Mouse (Mus musculus): Measurements from ENCODE around the gene Vwa7. TPM values are rescaled to one million over a fixed set of nuclear protein-coding genes. Genes with fewer than 3 reads are reported as not detected.

Gene Vwa7
- polyA plus RNA-seq, 1 experiment from 2014 or later: 0.15 TPM

DNA sequence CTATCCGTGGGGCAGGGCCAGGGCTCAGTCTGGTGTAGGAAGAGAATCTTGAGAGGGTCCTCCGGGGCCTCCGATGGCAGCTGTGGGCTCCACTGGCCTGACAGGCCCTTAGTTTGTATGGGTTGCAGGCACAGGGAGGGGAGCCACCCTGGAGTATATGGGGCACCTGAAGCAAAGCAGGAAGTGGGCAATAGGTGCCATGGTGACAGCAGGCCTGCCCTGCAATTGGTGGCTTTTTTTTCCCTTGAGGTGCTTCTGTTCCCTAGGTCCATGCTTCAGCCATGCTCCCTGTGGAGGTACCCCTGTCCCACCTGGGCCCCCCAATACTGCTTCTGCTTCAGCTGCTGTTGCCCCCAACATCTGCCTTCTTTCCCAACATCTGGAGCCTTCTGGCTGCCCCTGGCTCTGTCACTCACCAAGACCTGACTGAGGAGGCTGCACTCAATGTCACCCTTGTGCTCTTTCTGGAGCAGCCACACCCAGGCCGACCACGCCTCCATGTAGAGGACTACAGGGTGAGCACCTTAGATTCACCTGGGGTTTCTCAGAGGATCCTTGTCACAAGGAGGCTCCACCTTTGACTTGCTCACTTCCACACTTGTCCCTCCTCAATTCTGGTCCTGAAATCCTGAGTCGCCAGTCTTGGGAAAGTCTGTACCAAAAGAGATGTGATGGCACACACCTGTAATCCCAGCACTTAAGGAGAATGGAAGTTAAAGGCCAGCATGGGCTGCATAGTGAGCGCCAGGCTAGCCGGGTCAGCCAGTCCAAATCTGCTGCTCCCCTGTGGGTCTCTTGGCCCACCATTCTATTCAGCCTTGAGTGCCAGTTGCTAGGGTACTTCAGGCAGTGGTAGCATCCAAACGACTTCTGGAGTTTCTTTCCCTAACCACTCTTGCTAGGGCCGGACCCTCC, 669 bp downstream of the Vwa7 start:
- H3K36me3 ChIP-seq: peaks cover 56% of the 10 kb centered on the region
- H3K4me3 ChIP-seq: no peak overlapping the region
- H3K27me3 ChIP-seq (replicated peaks): no peaks in the 10 kb centered on the region
- no peak overlapping the region for H3K4me2 ChIP-seq (replicated peaks)
- ATAC-seq (ENCODE audit: low FRiP score, low read depth): no peak
- no peak overlapping the region for H3K27ac ChIP-seq
- no peaks in the 10 kb centered on the region for H3K9me3 ChIP-seq
- H3K9ac ChIP-seq: no peak overlapping the region
- WGBS: 84% methylated on average over 10 of the region's 10 CpGs
- peaks cover 8% of the 10 kb centered on the region for H3K4me1 ChIP-seq

DNA sequence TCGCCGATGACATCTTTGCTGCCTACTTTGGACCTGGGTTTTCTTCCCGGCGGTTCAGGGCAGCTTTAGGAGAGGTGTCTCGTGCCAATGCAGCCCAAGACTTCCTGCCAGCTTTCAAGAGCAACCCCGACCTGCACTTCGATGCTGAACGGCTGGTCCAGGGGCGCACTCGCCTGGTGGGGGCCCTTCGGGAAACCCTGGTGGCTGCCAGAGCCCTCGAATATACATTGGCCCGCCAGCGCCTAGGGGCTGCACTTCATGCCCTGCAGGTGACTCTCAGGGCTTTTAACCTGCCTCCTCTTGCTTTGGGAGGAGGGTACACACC, 1.3 kb downstream of the Vwa7 start:
- Histone ChIP-seq H3K9ac (no peak overlapping the region), H3K9me3 (no peaks in the 10 kb centered on the region), H3K4me1 (peaks cover 8% of the 10 kb centered on the region), H3K4me3 (no peak overlapping the region), H3K27ac (no peak overlapping the region), H3K36me3 (peaks cover 50% of the 10 kb centered on the region), H3K27me3 (replicated peaks) (no peaks in the 10 kb centered on the region), H3K4me2 (replicated peaks) (no peak overlapping the region)
- 70% methylated on average over 14 of the region's 14 CpGs for WGBS
- ATAC-seq (ENCODE audit: low FRiP score, low read depth): no peak

DNA sequence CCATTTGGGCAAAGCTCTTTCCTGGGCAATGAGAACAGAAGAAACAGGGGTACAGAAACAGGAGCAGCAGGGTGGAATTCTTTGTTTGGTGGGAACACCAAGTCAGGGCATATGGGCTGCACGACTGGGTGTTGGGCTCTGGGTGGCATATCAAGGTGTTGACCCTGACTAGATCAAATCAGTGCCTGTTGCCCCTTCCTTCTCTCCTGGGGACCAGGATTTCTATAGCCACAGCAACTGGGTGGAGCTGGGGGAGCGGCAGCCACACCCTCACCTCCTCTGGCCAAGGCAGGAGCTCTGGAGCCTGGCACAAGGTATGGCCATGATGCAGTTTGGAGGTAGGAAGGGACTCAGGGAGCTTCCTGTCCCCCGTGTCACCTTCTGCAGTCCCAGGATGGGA, 1.8 kb downstream of the Vwa7 start:
- H3K4me3 ChIP-seq: no peak overlapping the region
- peaks cover 8% of the 10 kb centered on the region for H3K4me1 ChIP-seq
- peaks cover 45% of the 10 kb centered on the region for H3K36me3 ChIP-seq
- 84% methylated on average over 3 of the region's 3 CpGs for WGBS
- H3K27ac ChIP-seq: no peak overlapping the region
- H3K9me3 ChIP-seq: no peaks in the 10 kb centered on the region
- no peak for ATAC-seq (ENCODE audit: low FRiP score, low read depth)
- no peaks in the 10 kb centered on the region for H3K27me3 ChIP-seq (replicated peaks)
- no peak overlapping the region for H3K9ac ChIP-seq
- no peak overlapping the region for H3K4me2 ChIP-seq (replicated peaks)

DNA sequence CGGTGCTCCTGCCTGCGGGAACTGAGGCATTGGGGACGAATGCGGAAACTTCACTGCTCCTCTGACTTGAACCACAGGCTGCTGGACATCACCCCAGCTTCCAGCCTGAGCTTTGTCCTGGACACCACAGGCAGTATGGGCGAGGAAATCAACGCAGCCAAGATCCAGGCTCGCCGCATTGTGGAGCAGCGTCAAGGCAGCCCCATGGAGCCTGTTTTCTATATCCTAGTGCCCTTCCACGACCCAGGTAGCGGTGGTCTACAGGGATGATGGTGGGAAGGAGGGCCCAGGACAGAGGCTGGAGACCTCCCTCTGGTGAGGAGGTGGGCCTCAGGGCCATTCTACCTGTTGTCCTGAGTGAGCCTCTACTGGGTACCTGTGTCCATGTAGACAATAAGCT, 3.5 kb downstream of the Vwa7 start:
- no peak overlapping the region for H3K4me2 ChIP-seq (replicated peaks)
- H3K4me1 ChIP-seq: peaks cover 8% of the 10 kb centered on the region
- H3K36me3 ChIP-seq: peaks cover 27% of the 10 kb centered on the region
- no peaks in the 10 kb centered on the region for H3K27me3 ChIP-seq (replicated peaks)
- H3K27ac ChIP-seq: no peak overlapping the region
- H3K4me3 ChIP-seq: no peak overlapping the region
- ATAC-seq (ENCODE audit: low FRiP score, low read depth): no peak
- H3K9ac ChIP-seq: no peak overlapping the region
- 78% methylated on average over 11 of the region's 11 CpGs for WGBS
- no peaks in the 10 kb centered on the region for H3K9me3 ChIP-seq

DNA sequence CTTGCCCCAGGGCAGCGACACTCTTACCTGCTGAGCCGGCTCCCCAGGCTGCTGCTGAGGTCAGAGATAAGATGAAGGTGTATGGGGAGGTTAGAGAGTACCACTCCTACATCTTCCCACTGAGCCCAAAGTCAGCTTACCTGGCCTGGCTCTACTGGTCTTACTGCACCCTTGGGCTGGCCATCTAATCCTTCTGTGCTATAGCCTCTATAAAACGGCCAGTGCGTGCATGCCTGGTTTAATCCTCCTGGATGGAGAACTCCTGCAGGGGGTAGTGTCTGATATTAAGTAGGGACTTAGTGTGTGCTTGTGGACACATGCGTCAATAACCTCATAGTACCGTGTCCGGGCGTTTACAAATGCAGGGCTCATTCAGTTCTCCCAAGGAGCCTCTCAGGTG, 4.2 kb downstream of the Vwa7 start:
- no peak overlapping the region for H3K4me2 ChIP-seq (replicated peaks)
- H3K4me3 ChIP-seq: no peak overlapping the region
- peaks cover 21% of the 10 kb centered on the region for H3K36me3 ChIP-seq
- ATAC-seq (ENCODE audit: low FRiP score, low read depth): no peak
- H3K27ac ChIP-seq: no peak overlapping the region
- peaks cover 8% of the 10 kb centered on the region for H3K4me1 ChIP-seq
- no peaks in the 10 kb centered on the region for H3K9me3 ChIP-seq
- no peaks in the 10 kb centered on the region for H3K27me3 ChIP-seq (replicated peaks)
- WGBS: 89% methylated on average over 8 of the region's 8 CpGs
- H3K9ac ChIP-seq: no peak overlapping the region

DNA sequence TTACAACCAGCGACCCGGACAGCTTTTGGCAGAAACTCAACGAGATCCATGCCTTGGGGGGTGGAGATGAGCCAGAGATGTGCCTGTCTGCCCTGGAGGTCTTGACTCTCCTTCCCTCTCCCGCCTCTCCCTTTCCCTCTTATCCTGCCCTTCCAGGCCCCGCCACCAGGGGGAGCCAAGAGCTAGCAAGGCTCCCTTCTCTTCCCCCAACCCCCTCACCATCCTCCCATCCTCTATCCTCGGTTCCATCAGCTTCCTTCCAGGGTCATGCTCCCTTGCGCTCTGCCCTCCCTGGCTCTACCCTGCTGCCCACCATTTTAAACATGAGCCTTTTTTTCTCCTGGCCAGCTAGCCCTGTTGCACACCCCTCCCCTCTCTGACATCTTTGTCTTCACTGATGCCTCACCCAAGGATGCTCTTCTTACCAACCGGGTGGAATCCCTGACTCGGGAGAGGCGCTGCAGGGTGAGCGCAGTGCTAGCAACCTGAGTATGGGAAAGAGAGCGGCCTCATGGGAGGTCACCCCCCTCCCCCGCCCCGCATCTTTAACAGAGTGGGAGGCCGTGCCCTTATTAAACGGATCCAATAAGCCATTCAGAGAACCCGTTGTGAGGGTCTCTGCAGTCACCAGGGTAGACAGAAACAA, 4.9 kb downstream of the Vwa7 start:
- ATAC-seq (ENCODE audit: low FRiP score, low read depth): no peak
- Histone ChIP-seq H3K27ac (no peak overlapping the region), H3K4me1 (peaks cover 10% of the 10 kb centered on the region), H3K4me3 (no peak overlapping the region), H3K36me3 (peaks cover 13% of the 10 kb centered on the region), H3K9me3 (no peaks in the 10 kb centered on the region), H3K9ac (0 out of 2 replicates have a peak overlapping the region, but pooled peaks have one; percentile 8), H3K4me2 (replicated peaks) (peak overlapping the region; percentile 32), H3K27me3 (replicated peaks) (no peaks in the 10 kb centered on the region)
- WGBS: 12% methylated on average over 17 of the region's 17 CpGs

DNA sequence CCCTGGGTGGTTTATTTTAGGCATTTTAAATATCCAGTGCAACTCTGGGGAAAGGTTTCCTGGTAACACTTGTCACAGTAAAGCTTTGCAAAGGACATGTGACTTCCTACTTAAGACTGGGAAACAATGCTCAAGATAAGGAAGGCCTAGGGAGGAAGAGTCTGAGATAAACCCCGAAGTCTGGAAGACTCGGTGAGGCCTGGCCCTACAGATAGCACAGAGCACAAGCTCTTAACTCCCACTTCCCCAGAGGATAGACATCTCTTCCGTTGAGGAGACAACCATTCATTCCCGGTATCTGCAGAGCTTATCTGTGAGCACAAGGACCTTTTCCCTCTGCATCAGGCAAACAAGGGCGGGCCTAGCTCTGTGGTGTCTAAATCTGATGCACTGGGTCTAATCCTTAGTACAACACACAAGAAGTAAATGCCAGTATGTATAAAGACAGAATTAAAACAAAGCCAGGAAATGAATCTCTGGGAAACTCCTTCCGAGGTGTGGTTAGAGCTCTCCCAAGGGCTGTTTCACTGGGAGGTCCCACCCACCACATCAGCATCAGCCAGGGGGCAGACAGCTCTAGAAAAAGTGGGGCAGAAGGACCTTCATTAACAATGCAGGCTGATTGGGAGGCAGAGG, 5.6 kb downstream of the Vwa7 start:
- Histone ChIP-seq H3K4me1 (peaks cover 10% of the 10 kb centered on the region), H3K27ac (no peak overlapping the region), H3K9ac (no peak overlapping the region), H3K4me3 (no peak overlapping the region), H3K9me3 (no peaks in the 10 kb centered on the region), H3K27me3 (replicated peaks) (no peaks in the 10 kb centered on the region), H3K4me2 (replicated peaks) (no peak overlapping the region), H3K36me3 (peaks cover 7% of the 10 kb centered on the region; the same call in 1 of the 2 replicates)
- no peak for ATAC-seq (ENCODE audit: low FRiP score, low read depth)
- WGBS: 71% methylated on average over 6 of the region's 6 CpGs

DNA sequence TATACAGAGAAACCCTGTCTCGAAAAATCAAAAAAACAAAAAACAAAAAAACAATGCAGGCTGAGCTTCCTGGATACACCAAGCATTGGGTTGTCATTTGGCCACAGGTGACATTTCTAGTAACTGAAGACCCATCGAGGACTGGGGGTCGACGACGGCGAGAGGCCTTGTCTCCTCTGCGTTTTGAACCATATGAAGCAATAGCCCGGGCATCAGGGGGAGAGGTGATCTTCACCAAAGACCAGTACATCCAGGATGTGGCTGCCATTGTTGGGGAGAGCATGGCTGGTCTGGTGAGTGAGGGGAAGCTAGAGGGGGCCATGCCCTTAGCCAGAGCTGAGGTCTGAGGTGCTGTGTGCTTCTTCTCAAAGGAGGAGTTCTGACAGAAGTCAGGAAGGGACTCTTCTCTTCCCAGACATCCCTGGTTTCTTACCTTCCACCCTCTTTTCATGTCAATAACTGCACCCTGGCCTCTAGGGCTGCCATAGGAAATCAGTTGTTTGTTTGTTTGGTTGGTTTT, 6.2 kb downstream of the Vwa7 start:
- Histone ChIP-seq H3K4me2 (replicated peaks) (no peak overlapping the region), H3K27me3 (replicated peaks) (no peaks in the 10 kb centered on the region), H3K27ac (no peak overlapping the region), H3K36me3 (peaks cover 2% of the 10 kb centered on the region; the same call in 1 of the 2 replicates), H3K9ac (no peak overlapping the region), H3K4me3 (no peak overlapping the region), H3K4me1 (peaks cover 14% of the 10 kb centered on the region), H3K9me3 (no peaks in the 10 kb centered on the region)
- ATAC-seq (ENCODE audit: low FRiP score, low read depth): no peak
- WGBS: 93% methylated on average over 8 of the region's 8 CpGs

DNA sequence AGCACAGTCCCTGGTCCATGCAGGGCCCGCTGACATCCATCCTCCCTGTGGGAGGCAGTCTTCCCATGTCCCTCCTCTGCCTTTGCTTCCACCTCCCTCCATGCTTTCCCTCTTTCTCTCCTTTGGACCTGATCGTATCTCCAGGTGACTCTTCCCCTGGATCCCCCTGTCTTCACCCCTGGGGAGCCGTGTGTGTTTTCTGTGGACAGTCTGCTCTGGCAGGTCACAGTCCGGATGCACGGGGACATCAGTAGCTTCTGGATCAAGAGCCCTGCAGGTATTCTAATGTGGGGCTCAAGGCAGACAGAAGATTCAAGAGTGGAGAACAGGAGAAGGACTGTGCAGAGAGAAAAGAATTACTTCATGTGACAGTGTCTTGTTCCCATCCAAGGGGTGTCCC, 6.8 kb downstream of the Vwa7 start:
- Histone ChIP-seq H3K27ac (no peak overlapping the region), H3K36me3 (no peaks in the 10 kb centered on the region; the same call in 1 of the 2 replicates), H3K4me2 (replicated peaks) (no peak overlapping the region), H3K9me3 (no peaks in the 10 kb centered on the region), H3K27me3 (replicated peaks) (no peaks in the 10 kb centered on the region), H3K4me1 (peaks cover 14% of the 10 kb centered on the region), H3K9ac (no peak overlapping the region), H3K4me3 (no peak overlapping the region)
- ATAC-seq (ENCODE audit: low FRiP score, low read depth): no peak
- 87% methylated on average over 5 of the region's 5 CpGs for WGBS

DNA sequence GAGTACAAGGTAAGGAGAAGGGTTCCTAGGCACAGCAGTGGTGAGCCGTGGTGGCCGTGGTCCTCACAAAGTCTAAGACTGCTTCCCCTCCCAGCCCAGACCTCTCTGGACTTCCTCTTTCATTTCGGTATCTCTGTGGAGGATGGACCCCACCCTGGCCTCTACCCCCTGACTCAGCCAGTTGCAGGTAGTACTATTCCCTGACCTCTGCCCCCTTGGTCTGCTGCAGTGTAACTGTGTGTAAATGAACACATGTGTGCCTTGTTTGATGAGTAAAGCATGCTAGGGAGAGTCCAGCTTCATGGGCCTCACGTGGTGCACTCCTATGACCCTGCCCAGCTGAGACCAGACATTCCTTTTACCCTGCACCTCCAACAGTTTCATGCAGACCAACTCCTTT, 7.4 kb downstream of the Vwa7 start:
- ATAC-seq (ENCODE audit: low FRiP score, low read depth): no peak
- Histone ChIP-seq H3K4me2 (replicated peaks) (no peak overlapping the region), H3K4me1 (peaks cover 14% of the 10 kb centered on the region), H3K27me3 (replicated peaks) (no peaks in the 10 kb centered on the region), H3K36me3 (no peaks in the 10 kb centered on the region), H3K27ac (no peak overlapping the region), H3K9me3 (no peaks in the 10 kb centered on the region), H3K4me3 (no peak overlapping the region), H3K9ac (no peak overlapping the region)
- 82% methylated on average over 4 of the region's 4 CpGs for WGBS

DNA sequence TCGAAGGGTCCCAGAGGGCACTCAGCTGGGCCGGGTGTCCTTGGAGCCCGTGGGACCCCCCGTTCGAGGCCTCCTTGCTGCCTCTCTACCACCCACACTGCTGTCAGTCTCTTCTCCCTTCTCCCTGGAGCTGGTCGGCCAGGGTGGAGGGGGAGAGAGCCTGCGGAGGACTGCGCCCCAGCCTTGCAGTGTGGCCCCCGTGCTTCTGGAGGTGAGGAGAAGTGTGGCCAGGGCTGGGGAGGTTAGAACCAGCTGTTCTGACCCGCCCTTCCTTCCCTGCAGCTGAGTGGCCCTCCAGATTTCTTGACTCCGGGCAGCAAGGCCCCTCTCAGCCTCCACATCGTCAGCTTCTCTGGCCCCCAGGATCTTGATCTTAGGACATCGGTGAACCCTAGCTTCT, 7.9 kb downstream of the Vwa7 start:
- H3K9me3 ChIP-seq: no peaks in the 10 kb centered on the region
- H3K4me2 ChIP-seq (replicated peaks): no peak overlapping the region
- peaks cover 14% of the 10 kb centered on the region for H3K4me1 ChIP-seq
- no peak overlapping the region for H3K27ac ChIP-seq
- no peak for ATAC-seq (ENCODE audit: low FRiP score, low read depth)
- no peak overlapping the region for H3K9ac ChIP-seq
- no peaks in the 10 kb centered on the region for H3K27me3 ChIP-seq (replicated peaks)
- 81% methylated on average over 12 of the region's 13 CpGs for WGBS
- H3K36me3 ChIP-seq: no peaks in the 10 kb centered on the region
- H3K4me3 ChIP-seq: no peak overlapping the region

DNA sequence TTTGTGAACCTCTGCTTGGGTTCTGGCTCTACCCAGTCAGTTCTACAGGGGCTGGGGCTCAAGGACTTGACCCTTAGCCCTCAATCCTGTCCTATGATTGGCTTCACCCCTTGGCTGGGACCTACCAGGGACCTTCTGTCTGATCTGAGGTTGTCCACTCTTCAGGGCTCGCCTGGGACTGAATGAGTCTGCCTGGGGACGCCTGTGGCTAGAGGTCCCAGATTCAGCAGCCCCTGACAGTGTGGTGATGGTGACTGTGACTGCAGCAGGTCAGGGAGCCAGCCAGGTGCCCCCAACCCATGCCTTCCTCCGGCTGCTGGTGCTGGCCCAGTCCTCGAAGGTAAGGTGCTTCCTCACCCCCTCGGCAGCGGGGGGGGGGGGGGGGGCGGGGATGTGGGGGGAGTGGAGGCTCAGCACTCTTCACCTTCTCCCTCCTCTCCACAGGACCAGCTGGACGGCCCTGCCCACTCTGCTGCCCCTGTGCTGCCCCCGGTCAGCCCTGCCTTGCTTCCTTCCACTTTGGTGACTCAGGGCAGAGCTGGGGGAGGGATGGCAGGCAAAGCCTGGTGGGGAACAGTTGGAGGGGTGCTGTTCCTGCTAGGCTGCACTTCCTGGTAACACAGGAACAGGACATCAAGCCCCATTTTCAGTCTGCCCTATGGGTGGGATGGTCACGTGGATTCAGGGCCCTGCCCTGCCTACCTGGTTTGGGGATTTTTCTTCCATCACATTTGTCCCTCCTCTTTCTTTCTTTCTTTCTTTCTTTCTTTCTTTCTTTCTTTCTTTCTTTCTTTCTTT, 8.5 kb downstream of the Vwa7 start:
- Histone ChIP-seq H3K9me3 (no peaks in the 10 kb centered on the region), H3K4me2 (replicated peaks) (no peak overlapping the region), H3K4me3 (no peak overlapping the region), H3K36me3 (no peaks in the 10 kb centered on the region), H3K9ac (no peak overlapping the region), H3K27ac (no peak overlapping the region), H3K27me3 (replicated peaks) (no peaks in the 10 kb centered on the region), H3K4me1 (peaks cover 19% of the 10 kb centered on the region)
- no peak for ATAC-seq (ENCODE audit: low FRiP score, low read depth)
- WGBS: 74% methylated on average over 7 of the region's 10 CpGs
